Mouse (Mus musculus) urinary bladder, adult 18-20 months (tissue): ENCODE measurements around the gene Cfap57.
"Not testable (repeated sequence)": the region's sequence is repeated elsewhere in the genome, so short reads cannot be mapped to it uniquely, and the experiment has no call there.

ENCODE experiments used
- DNase-seq, 2 experiments: peaks; one replicate each; pipeline ENCODE4 v3.0.0; 2022; ENCODE audit warnings: low spot score in 2 of 2, mixed read lengths in 2 of 2

The Cfap57 gene

GRCm38 (mm10) chr4:118564062-118564925 is 56.3 kb downstream of the Cfap57 start:
- no peak for DNase-seq

- no peak for DNase-seq
Observed at GRCm38 (mm10) chr4:118553039-118553649, 67.4 kb downstream of the Cfap57 start.

- DNase-seq: not testable (repeated sequence)
Observed at GRCm38 (mm10) chr4:118548130-118548480, 72.5 kb downstream of the Cfap57 start.

GRCm38 (mm10) chr4:118547424-118548129 is 73.0 kb downstream of the Cfap57 start:
- DNase-seq: peak; percentile 66 to 86

- no peak for DNase-seq
Observed at GRCm38 (mm10) chr4:118544441-118545127, 76.0 kb downstream of the Cfap57 start.

GRCm38 (mm10) chr4:118543592-118544260 is 76.9 kb downstream of the Cfap57 start, which contains the start of gene Tmem125:
Gene Tmem125, minus strand, starts transcription at chr4:118544044.
- DNase-seq: peak; percentile 77 to 79

- peak in 1 of 2 experiments; percentile 66 for DNase-seq
Observed at GRCm38 (mm10) chr4:118543158-118543530, 77.4 kb downstream of the Cfap57 start.

- peak in 1 of 2 experiments; percentile 12 for DNase-seq
Observed at GRCm38 (mm10) chr4:118542510-118543157, 77.9 kb downstream of the Cfap57 start.

- DNase-seq: no peak
Observed at GRCm38 (mm10) chr4:118539904-118540303, 80.7 kb downstream of the Cfap57 start.

GRCm38 (mm10) chr4:118537801-118538200 is 82.8 kb downstream of the Cfap57 start:
- no peak for DNase-seq

- no peak for DNase-seq
Observed at GRCm38 (mm10) chr4:118535610-118536009, 85.0 kb downstream of the Cfap57 start.

GRCm38 (mm10) chr4:118533605-118534004 is 87.0 kb downstream of the Cfap57 start:
- DNase-seq: no peak

- no peak for DNase-seq
Observed at GRCm38 (mm10) chr4:118533156-118533555, 87.4 kb downstream of the Cfap57 start.

- DNase-seq: no peak
Observed at GRCm38 (mm10) chr4:118532663-118533062, 87.9 kb downstream of the Cfap57 start.

- no peak for DNase-seq
Observed at GRCm38 (mm10) chr4:118527720-118528119, 92.9 kb downstream of the Cfap57 start.

GRCm38 (mm10) chr4:118527335-118527681 is 93.3 kb downstream of the Cfap57 start:
- DNase-seq: no peak

- DNase-seq: peak; percentile 64 to 68
Observed at GRCm38 (mm10) chr4:118526408-118527334, 93.9 kb downstream of the Cfap57 start, which contains the start of gene 2610528J11Rik. Gene 2610528J11Rik, plus strand, starts transcription at chr4:118526999.

- DNase-seq: no peak
Observed at GRCm38 (mm10) chr4:118525779-118526178, 94.8 kb downstream of the Cfap57 start.

GRCm38 (mm10) chr4:118523976-118524375 is 96.6 kb downstream of the Cfap57 start:
- DNase-seq: no peak

- no peak for DNase-seq
Observed at GRCm38 (mm10) chr4:118522248-118522647, 98.3 kb downstream of the Cfap57 start.
